Comparison of ENCODE assay signal across 21 mouse cellular contexts in the genomic region with DNA sequence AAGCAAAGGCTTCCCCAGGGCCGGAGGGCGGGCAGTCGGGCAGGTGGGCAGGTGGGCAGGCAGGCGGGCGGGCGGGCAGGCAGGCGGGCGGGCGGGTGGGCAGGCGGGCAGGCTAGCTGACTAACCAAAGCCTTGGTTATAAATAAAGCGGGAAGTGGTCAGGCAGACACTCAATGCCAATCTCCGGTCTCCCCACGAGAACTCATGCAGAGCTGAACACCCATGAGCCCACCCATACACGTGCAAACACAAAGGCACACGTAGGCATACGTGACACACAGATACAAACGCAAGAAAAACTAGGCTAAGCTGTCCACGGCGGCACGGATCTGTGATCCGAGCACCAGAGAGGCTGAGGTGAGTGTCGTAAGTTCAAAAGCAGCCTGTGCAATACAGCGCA. TPM values are rescaled to one million over a fixed set of nuclear protein-coding genes. Genes with fewer than 3 reads are reported as not detected.
A peak's percentile ranks its signal among the peaks of the same experiment; 100 is the strongest.
DNase-seq lines count a peak whose midpoint lies in the region; ATAC-seq and TF ChIP-seq lines count a peak whose summit lies in the region.
"Had no signal": no experiment of that assay in that cellular context is flagged by ENCODE, and none has a peak within 500 bp of the region (broad histone marks: within the 10 kb centered on the region; RNA-seq: fewer than 3 reads in every experiment).

No protein-coding gene starts in this region.

- no peak for DNase-seq in liver, postnatal 0 days
- no peak for DNase-seq in forebrain, postnatal 0 days
- DNase-seq in natural killer cell, adult 2 months (ENCODE audit: low spot score in 2 of 2), result no peak
- DNase-seq: adrenal gland, postnatal 25 days; cerebellum, adult 8-10 months; cerebellum, postnatal 14 days; gastrocnemius, postnatal 36 days; heart, adult 18-20 months; heart, postnatal 10 days; heart, postnatal 4 days had no signal

- no peaks in the 10 kb centered on the region for H3K9me3 ChIP-seq in liver, postnatal 0 days (ENCODE audit: low read length)
- no peaks in the 10 kb centered on the region for H3K9me3 ChIP-seq in liver, embryonic 12.5 days (replicated peaks)
- no peaks in the 10 kb centered on the region for H3K9me3 ChIP-seq in forebrain, postnatal 0 days (ENCODE audit: low read length)
- H3K9me3 ChIP-seq: embryonic facial prominence, embryonic 12.5 days; heart, embryonic 10.5 days; hindbrain, embryonic 12.5 days had no signal

- H3K4me3 ChIP-seq in liver, postnatal 0 days (ENCODE audit: low read depth, low read length), result peak overlapping the region; percentile 29
- no peak overlapping the region for H3K4me3 ChIP-seq in liver, embryonic 12.5 days
- H3K4me3 ChIP-seq in forebrain, postnatal 0 days (ENCODE audit: low read depth, low read length), result no peak overlapping the region
- H3K4me3 ChIP-seq: embryonic facial prominence, embryonic 12.5 days; forebrain, embryonic 12.5 days; heart, embryonic 10.5 days; hindbrain, embryonic 12.5 days had no signal

- no peak overlapping the region for H3K9ac ChIP-seq in liver, postnatal 0 days (replicated peaks)
- H3K9ac ChIP-seq in liver, embryonic 12.5 days, result no peak overlapping the region
- no peak overlapping the region for H3K9ac ChIP-seq in forebrain, postnatal 0 days
- H3K9ac ChIP-seq: embryonic facial prominence, embryonic 12.5 days; forebrain, embryonic 12.5 days; hindbrain, embryonic 12.5 days had no signal

- no peak for ATAC-seq in liver, postnatal 0 days
- ATAC-seq in liver, embryonic 12.5 days, result no peak
- ATAC-seq in common myeloid progenitor, adult 5-6 weeks (replicated peaks; ENCODE audit: low read depth, poor library complexity, severe bottlenecking), result peak; percentile 46
- ATAC-seq in megakaryocyte progenitor cell, adult 5-6 weeks (replicated peaks; ENCODE audit: poor library complexity), result peak; percentile 59
- no peak for ATAC-seq in forebrain, postnatal 0 days
- ATAC-seq in frontal cortex, adult (ENCODE audit: low TSS enrichment), result no peak
- ATAC-seq: forebrain, embryonic 16.5 days; hindbrain, embryonic 16.5 days; inflammation-experienced regulatory T-cells, adult 6 months had no signal

- no peak for TF ChIP-seq CTCF in liver, postnatal 0 days (IDR thresholded peaks at IDR 0.05; ENCODE audit: low read depth)
- no peak for TF ChIP-seq CTCF in forebrain, postnatal 0 days (IDR thresholded peaks at IDR 0.05; ENCODE audit: low read depth)

- no peak for TF ChIP-seq EP300 in liver, postnatal 0 days (IDR thresholded peaks at IDR 0.05; ENCODE audit: low read depth)

- peaks cover under 1% of the 10 kb centered on the region; the same call in 1 of the 2 replicates for H3K27me3 ChIP-seq in liver, postnatal 0 days (ENCODE audit: insufficient read depth, low read length)
- peaks cover 8% of the 10 kb centered on the region for H3K27me3 ChIP-seq in liver, embryonic 12.5 days (replicated peaks)
- H3K27me3 ChIP-seq in forebrain, postnatal 0 days (ENCODE audit: insufficient read depth, low read length), result no peaks in the 10 kb centered on the region
- H3K27me3 ChIP-seq: embryonic facial prominence, embryonic 12.5 days; hindbrain, embryonic 12.5 days had no signal

- H3K27ac ChIP-seq in liver, postnatal 0 days (ENCODE audit: low read depth), result no peak overlapping the region
- no peak overlapping the region for H3K27ac ChIP-seq in liver, embryonic 12.5 days
- H3K27ac ChIP-seq in forebrain, postnatal 0 days (ENCODE audit: low read depth, low read length), result no peak overlapping the region
- H3K27ac ChIP-seq: embryonic facial prominence, embryonic 12.5 days; forebrain, embryonic 12.5 days had no signal

- H3K4me1 ChIP-seq in liver, postnatal 0 days (ENCODE audit: insufficient read depth), result peaks cover 3% of the 10 kb centered on the region
- peaks cover 19% of the 10 kb centered on the region for H3K4me1 ChIP-seq in liver, embryonic 12.5 days
- 0 out of 2 replicates have a peak, but pooled peaks cover 4% of the 10 kb centered on the region for H3K4me1 ChIP-seq in forebrain, postnatal 0 days (ENCODE audit: insufficient read depth)

- 60% methylated on average over 17 of the region's 23 CpGs for WGBS in liver, postnatal 0 days (ENCODE audit: insufficient replicate concordance)
- 81% methylated on average over 23 of the region's 23 CpGs for WGBS in liver, embryonic 12.5 days (ENCODE audit: insufficient replicate concordance)
- 97% methylated on average over 22 of the region's 23 CpGs for WGBS in forebrain, postnatal 0 days

- H3K36me3 ChIP-seq in liver, postnatal 0 days (replicated peaks; ENCODE audit: insufficient read depth, low read length), result no peaks in the 10 kb centered on the region
- no peaks in the 10 kb centered on the region for H3K36me3 ChIP-seq in liver, embryonic 12.5 days
- H3K36me3 ChIP-seq in forebrain, postnatal 0 days (ENCODE audit: insufficient read depth), result no peaks in the 10 kb centered on the region
- H3K36me3 ChIP-seq: embryonic facial prominence, embryonic 12.5 days had no signal

- H3K4me2 ChIP-seq in liver, postnatal 0 days (ENCODE audit: low read depth, low read length), result peak overlapping the region; percentile 61
- H3K4me2 ChIP-seq in liver, embryonic 12.5 days, result no peak overlapping the region
- H3K4me2 ChIP-seq in forebrain, postnatal 0 days (ENCODE audit: low read depth), result no peak overlapping the region
- H3K4me2 ChIP-seq: embryonic facial prominence, embryonic 12.5 days; forebrain, embryonic 12.5 days; hindbrain, embryonic 12.5 days had no signal

RNA-seq across cellular contexts. Expression of a gene that starts 6.4 kb away (rescaled TPM):
- 3.2 TPM in 2 replicates for polyA plus RNA-seq in liver, postnatal 0 days (2015; fragmentation: Nextera tagmentation; extraction: Ambion mirVana)
- 6.7 and 9.7 TPM in 2 replicates for polyA plus RNA-seq in liver, embryonic 12.5 days (2016; fragmentation: Nextera tagmentation; extraction: Ambion mirVana)
- 29.2 and 34.5 TPM in 2 replicates for total RNA-seq in common myeloid progenitor, adult 5-6 weeks (2017)
- total RNA-seq in megakaryocyte progenitor cell, adult 5-6 weeks (2015), result 60.8 and 67.9 TPM in 2 replicates
- 52.8 and 58.4 TPM in 2 replicates for total RNA-seq in megakaryocyte progenitor cell, adult 5-6 weeks (2017)
- total RNA-seq in forebrain, postnatal 0 days (2014; rRNA removed), result 30.5 and 42.4 TPM in 2 replicates
- 9.8 and 20.5 TPM in 2 replicates for polyA plus RNA-seq in forebrain, postnatal 0 days (2015; fragmentation: Nextera tagmentation; extraction: Ambion mirVana)

Comparison
In these comparisons a context has a peak if more than half of its experiments do, and no peak if none do; other contexts are left out.
1. ATAC-seq: peak in common myeloid progenitor, adult 5-6 weeks (single experiment) and megakaryocyte progenitor cell, adult 5-6 weeks (single experiment); none in liver, postnatal 0 days (single experiment), liver, embryonic 12.5 days (single experiment), forebrain, postnatal 0 days (single experiment) and frontal cortex, adult (single experiment).